Mouse (Mus musculus): ENCODE measurements around the gene Atp1a4.
"Not testable (repeated sequence)": the region's sequence is repeated elsewhere in the genome, so short reads cannot be mapped to it uniquely, and the experiment has no call there.

Gene Atp1a4

GRCm38 (mm10) chr1:172281522-172282254 is 23.5 kb upstream of the Atp1a4 start:
- DNase-seq, result no peak

GRCm38 (mm10) chr1:172279768-172280509 is 21.7 kb upstream of the Atp1a4 start:
- DNase-seq, result no peak

DNA sequence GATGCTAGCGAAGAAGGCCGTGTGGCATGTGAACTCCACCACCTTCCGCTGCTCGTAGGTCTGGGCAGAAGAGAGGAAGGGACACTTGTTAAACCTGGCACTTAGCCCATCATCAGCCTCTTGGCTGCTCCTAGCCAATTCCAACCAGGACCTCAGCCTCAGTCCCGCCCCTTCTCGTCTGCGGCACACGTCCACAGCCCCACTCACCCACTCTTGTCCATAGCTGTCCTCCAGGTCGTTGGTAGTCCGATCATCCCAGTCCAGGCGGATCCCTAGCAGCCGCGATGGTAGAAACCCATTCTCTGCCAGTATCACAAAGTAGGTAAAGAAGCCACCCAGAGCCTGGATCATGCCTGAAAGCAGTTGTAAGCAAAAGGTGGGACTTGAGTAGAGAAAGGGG is 20.1 kb upstream of the Atp1a4 start:
- no peak for DNase-seq

GRCm38 (mm10) chr1:172277172-172277571 is 19.0 kb upstream of the Atp1a4 start:
- DNase-seq, result no peak

- no peak for DNase-seq
These were observed 16.3 kb upstream of the Atp1a4 start for GRCm38 (mm10) chr1:172274547-172274946.

- DNase-seq, result no peak
These were observed 15.9 kb upstream of the Atp1a4 start for GRCm38 (mm10) chr1:172274116-172274515.

- no peak for DNase-seq
These were observed 15.2 kb upstream of the Atp1a4 start for GRCm38 (mm10) chr1:172273386-172273785.

GRCm38 (mm10) chr1:172271765-172272164 is 13.6 kb upstream of the Atp1a4 start:
- DNase-seq, result peak; percentile 51

DNA sequence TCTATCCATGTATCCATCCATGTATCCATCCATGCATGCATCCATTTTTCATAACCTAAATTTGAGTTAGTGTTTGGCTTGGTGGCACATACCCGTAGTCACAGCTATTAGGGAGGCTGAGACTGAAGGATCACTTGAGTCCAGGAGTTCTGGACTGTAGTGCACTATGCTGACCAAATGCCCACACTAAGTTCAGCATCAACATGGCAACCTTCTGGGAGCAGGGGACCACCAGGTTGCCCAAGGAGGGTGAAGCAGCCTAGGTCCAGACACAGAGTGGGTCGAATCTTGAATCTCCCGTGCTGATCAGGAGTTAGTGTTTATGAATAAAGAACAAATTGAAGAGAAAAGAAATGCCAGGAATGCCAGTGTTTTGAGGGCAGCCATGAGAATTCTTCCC is 13.0 kb upstream of the Atp1a4 start:
- DNase-seq, result no peak

DNA sequence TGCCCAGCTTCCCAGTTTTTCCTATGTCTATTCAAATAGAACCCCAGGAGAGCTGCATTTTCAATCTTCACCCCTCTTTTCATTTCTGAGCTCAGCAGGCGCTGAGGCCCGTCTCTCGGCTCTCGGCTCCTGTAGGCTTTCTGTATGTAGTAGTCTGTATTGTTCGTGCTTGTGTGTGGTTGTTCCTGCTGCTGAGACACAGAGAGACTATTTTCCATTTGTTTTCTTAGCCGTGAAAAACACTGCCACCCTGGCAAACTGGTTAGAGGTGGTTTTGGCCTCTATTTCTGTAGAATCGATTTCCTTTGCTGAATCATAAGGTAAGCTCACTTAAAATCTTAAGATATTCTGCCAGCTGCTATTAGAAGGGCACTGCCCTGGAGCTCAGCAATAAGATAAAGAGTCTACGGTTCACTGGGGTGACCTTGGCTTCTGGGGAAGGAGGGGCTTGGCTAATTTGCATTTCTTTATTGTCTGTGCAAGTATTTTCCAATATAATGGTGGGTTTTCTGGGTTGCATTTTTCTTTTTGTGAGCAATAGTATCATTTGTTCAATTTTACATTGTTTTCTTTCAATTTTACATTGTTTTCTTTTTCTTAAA is 3.4 kb upstream of the Atp1a4 start, which contains the start of gene Igsf8:
Gene Igsf8 (plus strand): TSS at position 165 of the 602 bp plus-strand sequence.
- DNase-seq, result peak; percentile 38

GRCm38 (mm10) chr1:172247679-172248078 is 10.5 kb downstream of the Atp1a4 start:
- peak; percentile 74 for DNase-seq

DNA sequence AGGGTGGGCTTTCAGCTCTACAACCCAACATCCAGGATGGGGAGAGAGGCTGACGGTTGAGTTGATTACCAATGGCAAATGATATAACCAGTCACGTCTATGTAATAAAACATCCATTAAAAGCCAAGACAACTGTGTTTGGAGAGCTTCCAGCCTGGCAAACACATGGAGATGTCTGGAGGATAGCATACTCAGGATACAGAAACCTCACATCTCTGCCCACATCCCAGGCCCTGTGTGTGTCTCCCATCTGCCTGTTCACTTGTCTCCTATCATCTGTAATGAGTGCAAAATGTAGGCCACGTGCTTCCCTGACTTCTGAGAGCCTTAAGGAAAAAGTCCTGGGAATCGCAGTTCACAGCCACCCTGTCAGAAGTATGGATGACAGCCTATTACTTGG is 11.0 kb downstream of the Atp1a4 start:
- no peak for DNase-seq

DNA sequence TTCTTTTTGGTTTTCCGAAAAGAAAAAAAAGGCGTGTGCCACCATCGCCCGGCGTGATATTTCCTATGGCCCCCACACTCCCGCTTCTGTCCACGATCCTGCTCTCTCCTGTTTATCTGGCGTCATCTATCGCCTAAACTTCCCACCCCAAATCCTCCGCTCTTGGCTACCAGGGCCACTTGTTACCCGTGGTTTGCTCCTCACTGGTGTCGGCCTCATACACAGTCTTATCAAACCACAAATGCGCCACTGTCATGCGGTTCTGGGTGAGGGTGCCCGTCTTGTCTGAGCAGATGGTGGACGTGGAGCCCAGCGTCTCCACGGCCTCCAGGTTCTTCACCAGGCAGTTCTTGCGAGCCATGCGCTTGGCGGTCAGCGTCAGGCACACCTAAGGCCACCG is 13.6 kb downstream of the Atp1a4 start:
- DNase-seq, result not testable (repeated sequence)

- peak; percentile 39 for DNase-seq
These were observed 14.5 kb downstream of the Atp1a4 start for GRCm38 (mm10) chr1:172243547-172244205.

- peak; percentile 42 for DNase-seq
These were observed 15.8 kb downstream of the Atp1a4 start for GRCm38 (mm10) chr1:172242401-172242800.

- DNase-seq, result peak; percentile 43
These were observed 17.1 kb downstream of the Atp1a4 start for GRCm38 (mm10) chr1:172240945-172241708.

GRCm38 (mm10) chr1:172229215-172229614 is 29.0 kb downstream of the Atp1a4 start:
- DNase-seq, result no peak

DNA sequence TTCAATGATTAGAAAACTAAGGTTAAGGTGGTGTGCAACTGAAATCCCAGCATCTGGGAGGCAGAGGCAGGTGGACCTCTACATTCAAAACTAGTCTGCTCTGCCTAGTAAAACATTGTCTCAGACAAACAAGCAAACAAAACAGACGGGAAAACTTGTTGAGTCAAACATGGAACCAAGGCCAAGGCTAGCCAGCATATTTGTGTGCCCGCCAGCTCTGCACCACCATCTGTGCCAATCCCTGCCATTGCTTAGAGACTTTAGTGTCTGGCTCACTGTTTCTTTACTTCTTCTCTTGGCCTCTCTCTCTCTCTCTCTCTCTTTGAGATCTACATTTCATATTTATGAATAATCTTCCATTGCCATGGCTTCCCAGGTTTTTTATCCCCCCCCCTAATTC is 30.0 kb downstream of the Atp1a4 start:
- no peak for DNase-seq

GRCm38 (mm10) chr1:172221297-172222063 is 36.7 kb downstream of the Atp1a4 start:
- DNase-seq, result peak; percentile 62

- no peak for DNase-seq
These were observed 37.8 kb downstream of the Atp1a4 start for GRCm38 (mm10) chr1:172220414-172220813.

Data from embryo, embryonic 11 days (tissue).